Mouse (Mus musculus): ENCODE results near the gene Poc1a. TPM values are rescaled to one million over a fixed set of nuclear protein-coding genes. Genes with fewer than 3 reads are reported as not detected.

Gene Poc1a
- polyA plus RNA-seq, 1 experiment from 2014 or later, result 29.7 TPM

GRCm38 (mm10) chr9:106394649-106395602 lies 114.1 kb downstream of the Poc1a start:
- Histone ChIP-seq H3K4me1 (ENCODE audit: control insufficient read depth, insufficient read depth, low read length) (no peaks in the 10 kb centered on the region; the same call in 1 of the 2 replicates), H3K27ac (replicated peaks; ENCODE audit: low read depth, low read length) (no peak overlapping the region), H3K4me2 (ENCODE audit: low read depth, low read length) (no peak overlapping the region), H3K9me3 (replicated peaks; ENCODE audit: control insufficient read depth, low read length) (no peaks in the 10 kb centered on the region), H3K9ac (replicated peaks; ENCODE audit: low read length) (0 out of 2 replicates have a peak overlapping the region, but pooled peaks have one; percentile 23), H3K36me3 (replicated peaks; ENCODE audit: control insufficient read depth, insufficient read depth, low read depth, low read length) (no peaks in the 10 kb centered on the region), H3K27me3 (ENCODE audit: control insufficient read depth, insufficient read depth, low read length) (no peaks in the 10 kb centered on the region), H3K4me3 (ENCODE audit: low read depth, low read length) (no peak overlapping the region)
- 53% methylated on average over 11 of the region's 11 CpGs for WGBS
- DNase-seq (ENCODE audit: low spot score) (peak; percentile 63), ATAC-seq (replicated peaks; ENCODE audit: insufficient number of reproducible peaks, low FRiP score, low TSS enrichment, low read depth) (peak; percentile 51; the same call in 1 of the 2 replicates)

- H3K9me3 ChIP-seq (replicated peaks; ENCODE audit: control insufficient read depth, low read length), result no peaks in the 10 kb centered on the region
- no peak overlapping the region for H3K9ac ChIP-seq (replicated peaks; ENCODE audit: low read length)
- ATAC-seq (replicated peaks; ENCODE audit: insufficient number of reproducible peaks, low FRiP score, low TSS enrichment, low read depth) (no peak), DNase-seq (ENCODE audit: low spot score) (no peak)
- H3K4me3 ChIP-seq (ENCODE audit: low read depth, low read length), result no peak overlapping the region
- 77% methylated on average over 4 of the region's 4 CpGs for WGBS
- no peaks in the 10 kb centered on the region for H3K36me3 ChIP-seq (replicated peaks; ENCODE audit: control insufficient read depth, insufficient read depth, low read depth, low read length)
- H3K4me2 ChIP-seq (ENCODE audit: low read depth, low read length), result no peak overlapping the region
- no peak overlapping the region for H3K27ac ChIP-seq (replicated peaks; ENCODE audit: low read depth, low read length)
- H3K4me1 ChIP-seq (ENCODE audit: control insufficient read depth, insufficient read depth, low read length), result no peaks in the 10 kb centered on the region; the same call in 1 of the 2 replicates
- no peaks in the 10 kb centered on the region for H3K27me3 ChIP-seq (ENCODE audit: control insufficient read depth, insufficient read depth, low read length)
Measured at GRCm38 (mm10) chr9:106397733-106398132, 116.9 kb downstream of the Poc1a start.

- 76% methylated on average over 9 of the region's 9 CpGs for WGBS
- Histone ChIP-seq H3K36me3 (replicated peaks; ENCODE audit: control insufficient read depth, insufficient read depth, low read depth, low read length) (no peaks in the 10 kb centered on the region), H3K4me2 (ENCODE audit: low read depth, low read length) (no peak overlapping the region), H3K27me3 (ENCODE audit: control insufficient read depth, insufficient read depth, low read length) (no peaks in the 10 kb centered on the region), H3K4me3 (ENCODE audit: low read depth, low read length) (no peak overlapping the region), H3K9me3 (replicated peaks; ENCODE audit: control insufficient read depth, low read length) (no peaks in the 10 kb centered on the region), H3K4me1 (ENCODE audit: control insufficient read depth, insufficient read depth, low read length) (no peaks in the 10 kb centered on the region; the same call in 1 of the 2 replicates), H3K9ac (replicated peaks; ENCODE audit: low read length) (no peak overlapping the region), H3K27ac (replicated peaks; ENCODE audit: low read depth, low read length) (no peak overlapping the region)
- ATAC-seq (replicated peaks; ENCODE audit: insufficient number of reproducible peaks, low FRiP score, low TSS enrichment, low read depth) (no peak), DNase-seq (ENCODE audit: low spot score) (no peak)
Measured at GRCm38 (mm10) chr9:106398667-106399311, 117.9 kb downstream of the Poc1a start.

- DNase-seq (ENCODE audit: low spot score), result peak; percentile 68
Measured at GRCm38 (mm10) chr9:106399808-106400207, 118.9 kb downstream of the Poc1a start.

More at GRCm38 (mm10) chr9:106399808-106400207, 118.9 kb downstream of the Poc1a start:
- no peak overlapping the region for H3K27ac ChIP-seq (replicated peaks; ENCODE audit: low read depth, low read length)
- H3K9me3 ChIP-seq (replicated peaks; ENCODE audit: control insufficient read depth, low read length), result no peaks in the 10 kb centered on the region
- H3K4me3 ChIP-seq (ENCODE audit: low read depth, low read length), result no peak overlapping the region
- no peak for ATAC-seq (replicated peaks; ENCODE audit: insufficient number of reproducible peaks, low FRiP score, low TSS enrichment, low read depth)
- H3K4me2 ChIP-seq (ENCODE audit: low read depth, low read length), result no peak overlapping the region
- 65% methylated on average over 3 of the region's 3 CpGs for WGBS
- no peaks in the 10 kb centered on the region; the same call in 1 of the 2 replicates for H3K4me1 ChIP-seq (ENCODE audit: control insufficient read depth, insufficient read depth, low read length)
- H3K36me3 ChIP-seq (replicated peaks; ENCODE audit: control insufficient read depth, insufficient read depth, low read depth, low read length), result no peaks in the 10 kb centered on the region
- H3K9ac ChIP-seq (replicated peaks; ENCODE audit: low read length), result no peak overlapping the region
- no peaks in the 10 kb centered on the region for H3K27me3 ChIP-seq (ENCODE audit: control insufficient read depth, insufficient read depth, low read length)

Other genes starting within 250 kb of the Poc1a start
- 0.22 TPM in 1 of 2 replicates, not detected in the other for gene Col6a4, start 184.3 kb upstream of the Poc1a start, polyA plus RNA-seq (2014; fragmentation: Nextera tagmentation; extraction: Ambion mirVana)
- 2.2 and 2.3 TPM in 2 replicates for gene Glyctk, start 122.9 kb upstream of the Poc1a start, polyA plus RNA-seq (2014; fragmentation: Nextera tagmentation; extraction: Ambion mirVana)
- gene Wdr82, start 110.1 kb upstream of the Poc1a start, polyA plus RNA-seq (2014; fragmentation: Nextera tagmentation; extraction: Ambion mirVana), result 32.9 and 33.0 TPM in 2 replicates
- gene Ppm1m, start 81.3 kb upstream of the Poc1a start, polyA plus RNA-seq (2014; fragmentation: Nextera tagmentation; extraction: Ambion mirVana), result 25.8 and 29.1 TPM in 2 replicates
- 66.5 and 75.5 TPM in 2 replicates for gene Twf2, start 78.0 kb upstream of the Poc1a start, polyA plus RNA-seq (2014; fragmentation: Nextera tagmentation; extraction: Ambion mirVana)
- not detected in 2 replicates for gene Tlr9, start 58.5 kb upstream of the Poc1a start, polyA plus RNA-seq (2014; fragmentation: Nextera tagmentation; extraction: Ambion mirVana)
- gene Alas1, start 32.4 kb upstream of the Poc1a start, polyA plus RNA-seq (2014; fragmentation: Nextera tagmentation; extraction: Ambion mirVana), result 95.1 and 97.4 TPM in 2 replicates
- 52.2 and 55.1 TPM in 2 replicates for gene Dusp7, start 87.6 kb downstream of the Poc1a start, polyA plus RNA-seq (2014; fragmentation: Nextera tagmentation; extraction: Ambion mirVana)
- gene Rpl29, start 148.4 kb downstream of the Poc1a start, polyA plus RNA-seq (2014; fragmentation: Nextera tagmentation; extraction: Ambion mirVana), result 1,035 and 1,040 TPM in 2 replicates
- 36.9 and 41.2 TPM in 2 replicates for gene Acy1, start 157.3 kb downstream of the Poc1a start, polyA plus RNA-seq (2014; fragmentation: Nextera tagmentation; extraction: Ambion mirVana)
- 4.9 and 8.8 TPM in 2 replicates for gene Abhd14b, start 166.4 kb downstream of the Poc1a start, polyA plus RNA-seq (2014; fragmentation: Nextera tagmentation; extraction: Ambion mirVana)
- gene Abhd14a, start 166.6 kb downstream of the Poc1a start, polyA plus RNA-seq (2014; fragmentation: Nextera tagmentation; extraction: Ambion mirVana), result 41.9 and 43.5 TPM in 2 replicates
- 165 and 189 TPM in 2 replicates for gene Pcbp4, start 172.2 kb downstream of the Poc1a start, polyA plus RNA-seq (2014; fragmentation: Nextera tagmentation; extraction: Ambion mirVana)
- gene Gpr62, start 184.9 kb downstream of the Poc1a start, polyA plus RNA-seq (2014; fragmentation: Nextera tagmentation; extraction: Ambion mirVana), result 0.10 and 0.31 TPM in 2 replicates
- gene Rrp9, start 194.9 kb downstream of the Poc1a start, polyA plus RNA-seq (2014; fragmentation: Nextera tagmentation; extraction: Ambion mirVana), result 43.2 and 48.6 TPM in 2 replicates
- 1.8 and 1.9 TPM in 2 replicates for gene Parp3, start 195.9 kb downstream of the Poc1a start, polyA plus RNA-seq (2014; fragmentation: Nextera tagmentation; extraction: Ambion mirVana)
- gene Iqcf1, start 218.9 kb downstream of the Poc1a start, polyA plus RNA-seq (2014; fragmentation: Nextera tagmentation; extraction: Ambion mirVana), result not detected in 2 replicates
- gene Iqcf5, start 233.5 kb downstream of the Poc1a start, polyA plus RNA-seq (2014; fragmentation: Nextera tagmentation; extraction: Ambion mirVana), result not detected in 2 replicates